Mouse (Mus musculus) spleen, adult 2 months (tissue): ENCODE measurements around the gene Tas2r113.

Experiments
- CTCF ChIP-seq: fragments of 200-500 bp; IDR thresholded peaks from 2 replicates; pipeline ENCODE4 v1.5.1; 2011; ENCODE audit warnings: mild to moderate bottlenecking, inconsistent platforms; ENCODE audit not compliant: insufficient read depth, insufficient read length, insufficient replicate concordance; ENCODE audit errors: extremely low read depth
- POLR2A ChIP-seq: fragments of 200-500 bp; IDR thresholded peaks from 2 replicates; pipeline ENCODE4 v1.6.1; 2011; ENCODE audit warnings: low read depth, low read length, inconsistent platforms

DNA sequence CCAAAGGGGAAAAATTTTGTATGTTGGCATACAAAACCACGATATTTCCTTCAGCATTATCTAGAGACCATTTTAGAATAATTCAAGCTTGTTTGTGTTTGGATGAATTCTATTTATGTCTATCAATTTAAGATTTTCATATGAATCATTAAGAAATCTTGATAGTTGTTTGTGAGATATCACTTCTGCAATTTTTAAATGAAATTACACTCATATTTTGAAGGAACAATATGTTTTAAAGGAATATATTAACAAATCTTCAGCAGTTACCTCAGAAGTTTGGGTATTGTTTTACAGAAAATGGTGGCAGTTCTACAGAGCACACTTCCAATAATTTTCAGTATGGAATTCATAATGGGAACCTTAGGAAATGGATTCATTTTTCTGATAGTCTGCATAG lies at the start of gene Tas2r113:
- TF ChIP-seq CTCF, result no peak
- no peak for TF ChIP-seq POLR2A
